Mouse (Mus musculus) kidney, postnatal 0 days (tissue): ENCODE data around the gene Usp44. TPM values are rescaled to one million over a fixed set of nuclear protein-coding genes. Genes with fewer than 3 reads are reported as not detected.
"Not testable (repeated sequence)": the region's sequence is repeated elsewhere in the genome, so short reads cannot be mapped to it uniquely, and the experiment has no call there.

Experiments
- ATAC-seq: fragments of 200-750 bp; cut with Nextera tagmentation; replicated peaks from 2 replicates; pipeline ENCODE4 v1.8.0; 2017; ENCODE audit warnings: low read depth, moderate number of reproducible peaks, moderate TSS enrichment, moderate library complexity; ENCODE audit not compliant: low FRiP score
- DNase-seq: peaks from one replicate; pipeline ENCODE4 v3.0.0-alpha.2; 2016; ENCODE audit warnings: low spot score
- H3K27ac ChIP-seq: fragments of 300-500 bp; sonication (generic); 2 replicates; pipeline ENCODE4 v1.5.1; 2014; ENCODE audit warnings: mild to moderate bottlenecking
- H3K27me3 ChIP-seq: fragments of 300-500 bp; sonication (generic); 2 replicates; pipeline ENCODE4 v1.6.1; 2014; ENCODE audit warnings: low read length, mixed read lengths; ENCODE audit not compliant: insufficient read depth
- H3K36me3 ChIP-seq: fragments of 300-500 bp; sonication (generic); 2 replicates; pipeline ENCODE4 v1.6.1; 2014; ENCODE audit warnings: low read length, mixed read lengths; ENCODE audit not compliant: insufficient read depth
- H3K4me1 ChIP-seq: fragments of 300-500 bp; sonication (generic); replicated peaks from 2 replicates; pipeline ENCODE4 v1.6.1; 2014; ENCODE audit warnings: antibody characterized with exemption, low read length, mixed read lengths; ENCODE audit not compliant: insufficient read depth
- H3K4me2 ChIP-seq: fragments of 300-500 bp; sonication (generic); 2 replicates; pipeline ENCODE4 v1.6.1; 2014; ENCODE audit warnings: mild to moderate bottlenecking, low read length, moderate library complexity, mixed read lengths
- H3K4me3 ChIP-seq: fragments of 300-500 bp; sonication (generic); replicated peaks from 2 replicates; pipeline ENCODE4 v1.5.1; 2014; ENCODE audit warnings: low read depth, low read length
- H3K9ac ChIP-seq: fragments of 300-500 bp; sonication (generic); 2 replicates; pipeline ENCODE4 v1.6.1; 2014; ENCODE audit warnings: low read depth, low read length
- H3K9me3 ChIP-seq: fragments of 300-500 bp; sonication (generic); replicated peaks from 2 replicates; pipeline ENCODE4 v1.6.1; 2016; ENCODE audit warnings: low read length, inconsistent platforms, mixed read lengths
- CTCF ChIP-seq: IDR thresholded peaks from 2 replicates; pipeline ENCODE4 v1.5.1; 2016; ENCODE audit warnings: antibody characterized with exemption, low read depth, mild to moderate bottlenecking, moderate library complexity
- WGBS: fragments of 180-500 bp; shearing (Covaris S2); extraction: QIAGEN DNeasy Blood & Tissue Kit; methylation state at CpG from one replicate; pipeline ENCODE4 v1.1.7; 2014; 5-methylcytosine and 5-hydroxymethylcytosine counted together
- polyA plus RNA-seq: library from polyadenylated mRNA; unstranded; fragments of >200 nt; fragmentation: Nextera tagmentation; extraction: Ambion mirVana; gene quantifications from 2 replicates; pipeline ENCODE4 v1.2.1, GENCODE M21; 2015

Usp44 gene
- polyA plus RNA-seq, 1 experiment from 2014 or later, result 0.18 TPM

DNA sequence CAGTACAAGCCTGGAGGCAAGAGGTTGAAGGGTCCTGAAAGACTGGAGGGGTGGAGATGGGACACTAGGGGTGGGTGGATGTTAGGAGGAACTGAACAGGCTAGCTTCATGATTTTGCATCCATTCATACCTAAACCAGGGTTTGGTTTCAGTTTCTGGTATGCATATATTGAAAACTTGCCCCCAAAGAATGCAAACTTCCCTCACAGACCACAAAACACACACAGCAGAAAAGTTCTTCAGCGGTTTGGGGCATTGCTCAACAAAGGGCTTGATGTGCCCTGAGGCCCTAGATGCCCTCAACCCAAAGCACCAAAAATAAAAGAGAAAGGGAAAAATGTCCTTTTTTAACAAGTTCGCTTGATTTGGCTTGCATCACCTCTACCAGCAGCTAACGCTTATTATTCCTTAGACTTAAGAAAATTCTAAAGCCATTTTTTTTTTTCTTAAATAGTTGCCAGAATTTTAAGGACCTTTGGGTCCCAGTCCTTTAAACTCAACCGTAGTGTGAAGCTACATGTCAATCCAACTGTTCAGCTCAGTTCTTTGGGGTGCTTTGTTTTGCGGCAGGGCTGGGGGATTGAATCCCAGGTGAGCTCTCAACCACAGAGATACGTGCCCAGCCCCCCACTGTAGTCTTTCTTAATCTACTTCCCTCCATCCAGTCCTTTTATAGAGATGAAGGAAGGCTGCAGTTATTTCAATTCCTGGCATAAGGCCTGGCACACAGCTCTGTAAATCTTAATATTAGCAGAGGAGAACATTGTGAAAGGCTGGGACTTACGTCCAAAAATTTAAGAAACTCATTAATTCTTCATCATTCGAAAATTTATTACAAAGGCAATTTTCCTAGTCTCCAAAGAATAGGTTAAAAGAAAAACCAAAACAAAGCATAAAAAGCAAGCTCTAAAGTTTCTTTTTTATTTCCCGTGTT, 1.2 kb upstream of the Usp44 start:
- no peak for DNase-seq
- WGBS, result 52% methylated on average over 9 of the region's 9 CpGs
- H3K27ac ChIP-seq, result no peak overlapping the region
- H3K36me3 ChIP-seq, result no peaks in the 10 kb centered on the region
- H3K4me2 ChIP-seq, result no peak overlapping the region
- no peak for TF ChIP-seq CTCF
- H3K9ac ChIP-seq, result no peak overlapping the region
- H3K4me1 ChIP-seq, result peaks cover 13% of the 10 kb centered on the region
- H3K9me3 ChIP-seq, result no peaks in the 10 kb centered on the region
- no peak for ATAC-seq
- no peak overlapping the region for H3K4me3 ChIP-seq
- H3K27me3 ChIP-seq, result peaks cover 39% of the 10 kb centered on the region

DNA sequence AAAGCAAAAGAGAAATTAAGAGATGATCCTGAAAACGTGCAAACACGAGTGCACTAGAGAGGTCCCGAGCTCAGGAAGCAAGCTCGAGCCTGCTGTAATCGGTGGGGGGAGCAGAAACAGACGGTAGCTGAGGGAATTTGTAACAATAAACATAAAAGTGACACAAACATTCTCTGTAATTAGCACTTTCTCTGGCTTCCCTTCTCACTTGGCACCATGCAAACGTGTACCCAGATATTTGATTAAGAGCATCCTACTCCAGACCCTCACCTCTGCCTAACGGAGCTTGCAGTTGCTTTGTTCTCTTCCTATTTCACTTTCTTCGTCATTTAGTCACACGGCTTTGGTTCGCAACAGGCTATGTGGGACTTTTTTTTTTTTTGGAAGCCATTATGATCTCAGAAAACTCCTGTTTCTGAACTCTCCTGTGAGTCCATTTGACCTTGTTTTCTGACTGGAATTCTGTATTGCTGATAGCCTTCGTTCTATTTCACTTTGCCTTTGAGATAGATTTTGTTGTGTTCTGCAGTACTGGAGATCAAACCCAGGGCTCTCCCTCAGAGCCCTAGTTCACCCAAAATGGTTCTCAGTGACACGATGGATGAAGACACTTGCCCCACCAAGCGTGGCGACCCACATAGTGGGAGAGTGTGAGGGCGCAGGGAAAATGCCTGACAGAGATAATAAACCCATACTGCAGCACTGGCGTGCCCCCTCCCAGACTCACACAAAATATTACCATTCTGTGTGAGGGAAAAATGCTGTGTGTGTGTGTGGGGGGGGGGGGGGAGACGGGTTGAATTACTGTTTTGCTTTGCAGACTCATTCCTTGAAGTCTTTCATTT, 597 bp downstream of the Usp44 start:
- DNase-seq, result peak; percentile 10
- ATAC-seq, result no peak
- Histone ChIP-seq H3K27me3 (peaks cover 39% of the 10 kb centered on the region), H3K9me3 (no peaks in the 10 kb centered on the region), H3K4me2 (peak overlapping the region; percentile 39), H3K9ac (no peak overlapping the region), H3K27ac (no peak overlapping the region), H3K4me3 (peak overlapping the region; percentile 3; the same call in 1 of the 2 replicates), H3K36me3 (no peaks in the 10 kb centered on the region), H3K4me1 (peaks cover 13% of the 10 kb centered on the region)
- no peak for TF ChIP-seq CTCF
- 4% methylated on average over 18 of the region's 18 CpGs for WGBS

DNA sequence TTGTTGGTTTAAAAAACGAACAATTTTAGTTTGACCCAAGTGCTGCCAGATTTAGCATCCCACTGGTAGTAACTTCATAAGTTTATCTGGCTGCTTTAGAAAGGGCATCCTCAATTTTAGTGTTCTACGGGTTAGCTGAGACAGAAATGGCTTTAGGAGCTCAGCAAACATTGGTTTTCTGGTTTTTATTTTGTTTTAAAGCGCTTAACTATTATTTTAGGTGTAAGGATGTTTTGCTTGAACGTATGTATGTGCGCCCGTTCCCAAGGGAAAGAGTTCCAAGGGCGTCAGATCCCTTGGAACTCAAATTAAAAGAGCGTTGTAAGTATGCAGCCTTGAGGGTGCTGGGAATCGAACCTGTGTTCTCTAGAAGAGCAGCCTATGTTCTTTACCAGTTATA, 1.5 kb downstream of the Usp44 start:
- TF ChIP-seq CTCF, result no peak
- peaks cover 13% of the 10 kb centered on the region for H3K4me1 ChIP-seq
- no peak overlapping the region for H3K4me3 ChIP-seq
- H3K9me3 ChIP-seq, result no peaks in the 10 kb centered on the region
- no peak overlapping the region for H3K9ac ChIP-seq
- H3K27ac ChIP-seq, result no peak overlapping the region
- H3K4me2 ChIP-seq, result no peak overlapping the region
- peaks cover 39% of the 10 kb centered on the region for H3K27me3 ChIP-seq
- DNase-seq (no peak), ATAC-seq (no peak)
- 40% methylated on average over 9 of the region's 9 CpGs for WGBS
- no peaks in the 10 kb centered on the region for H3K36me3 ChIP-seq

DNA sequence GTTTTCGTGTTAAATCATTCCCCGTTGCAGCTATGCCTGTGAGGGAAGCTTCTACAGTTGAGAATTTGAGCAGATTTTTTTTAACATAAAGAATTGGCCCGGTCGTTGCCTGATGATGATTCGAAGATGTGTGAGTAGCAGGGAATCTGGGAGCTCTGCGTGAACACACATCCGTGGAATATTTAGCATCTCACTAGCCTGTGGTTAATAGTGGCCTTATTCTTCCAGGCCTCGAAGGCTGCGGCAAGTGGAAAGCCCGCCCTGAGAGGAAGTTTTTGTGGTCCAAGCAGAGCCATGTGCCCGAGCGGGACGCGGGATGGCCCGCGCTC, 2.0 kb downstream of the Usp44 start:
- peak overlapping the region; percentile 96 for H3K4me2 ChIP-seq
- no peak for TF ChIP-seq CTCF
- ATAC-seq, result no peak
- peaks cover 13% of the 10 kb centered on the region for H3K4me1 ChIP-seq
- no peaks in the 10 kb centered on the region for H3K36me3 ChIP-seq
- H3K9me3 ChIP-seq, result no peaks in the 10 kb centered on the region
- no peak for DNase-seq
- no peak overlapping the region for H3K27ac ChIP-seq
- H3K27me3 ChIP-seq, result peaks cover 39% of the 10 kb centered on the region
- peak overlapping the region; percentile 37; the same call in 1 of the 2 replicates for H3K9ac ChIP-seq
- peak overlapping the region; percentile 60 for H3K4me3 ChIP-seq
- WGBS, result 3% methylated on average over 16 of the region's 16 CpGs

DNA sequence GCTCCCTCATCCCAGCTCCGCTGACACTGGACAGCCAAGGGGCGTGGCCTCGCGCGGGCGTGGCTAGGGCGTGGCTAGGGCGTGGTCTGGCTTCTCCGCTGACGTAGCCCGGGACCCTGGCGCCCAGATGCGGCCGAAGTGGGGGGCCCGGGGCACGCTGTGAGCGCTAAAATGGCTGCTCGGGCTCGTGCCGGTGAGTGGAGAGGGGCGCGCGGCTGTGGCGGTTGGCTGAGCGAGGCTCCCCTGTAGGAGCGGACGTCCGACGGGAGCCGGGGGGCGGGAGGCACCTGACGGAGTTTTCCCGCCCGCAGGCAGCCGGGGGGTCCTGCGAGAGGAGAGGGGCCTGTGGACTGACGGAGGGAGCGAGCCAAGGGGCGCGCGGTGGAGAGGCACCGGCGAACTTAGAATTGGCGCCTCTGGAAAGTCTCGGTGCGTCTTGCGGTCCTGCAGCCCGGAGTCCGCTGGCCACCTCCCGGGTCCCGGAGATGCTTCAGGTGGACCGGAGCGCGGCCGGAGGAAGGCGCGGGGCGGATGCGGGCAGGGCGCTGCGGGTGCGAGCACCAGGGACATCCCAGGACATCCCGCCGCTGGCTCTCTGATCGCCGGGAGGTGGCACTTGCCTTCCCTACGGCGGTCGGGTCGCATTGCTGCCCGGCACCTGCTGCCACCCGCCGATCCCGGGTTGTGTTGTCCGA, 2.5 kb downstream of the Usp44 start:
- Histone ChIP-seq H3K4me1 (peaks cover 13% of the 10 kb centered on the region), H3K9ac (peak overlapping the region; percentile 37; the same call in 1 of the 2 replicates), H3K9me3 (no peaks in the 10 kb centered on the region), H3K27ac (no peak overlapping the region), H3K4me3 (peak overlapping the region; percentile 60), H3K4me2 (peak overlapping the region; percentile 96), H3K27me3 (peaks cover 39% of the 10 kb centered on the region), H3K36me3 (no peaks in the 10 kb centered on the region)
- peak; percentile 85 for ATAC-seq
- peak; percentile 65 for DNase-seq
- under 1% methylated on average over 72 of the region's 75 CpGs for WGBS
- TF ChIP-seq CTCF, result peak; percentile 9; the same call in 1 of the 2 replicates

DNA sequence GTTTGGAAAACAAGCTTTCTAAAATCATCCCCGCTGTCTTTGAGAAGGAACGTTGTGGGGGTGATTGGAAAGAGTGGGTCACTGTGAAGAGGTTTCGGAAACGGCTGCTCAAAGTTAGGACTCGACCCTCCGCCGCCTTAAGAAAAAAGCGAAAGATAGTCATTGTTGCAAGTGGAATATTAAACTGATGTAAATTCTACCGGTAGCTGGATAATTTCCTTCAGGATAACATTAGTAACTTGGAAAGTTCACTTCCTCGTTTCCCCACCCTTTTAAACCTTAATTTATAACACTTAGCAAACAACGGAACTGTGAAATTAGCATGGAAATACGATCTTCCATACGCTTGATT, 3.0 kb downstream of the Usp44 start:
- peaks cover 13% of the 10 kb centered on the region for H3K4me1 ChIP-seq
- H3K27me3 ChIP-seq, result peaks cover 39% of the 10 kb centered on the region
- H3K27ac ChIP-seq, result no peak overlapping the region
- no peak overlapping the region for H3K9ac ChIP-seq
- 3% methylated on average over 13 of the region's 13 CpGs for WGBS
- DNase-seq (peak; percentile 9), ATAC-seq (no peak)
- peak overlapping the region; percentile 96 for H3K4me2 ChIP-seq
- no peaks in the 10 kb centered on the region for H3K36me3 ChIP-seq
- TF ChIP-seq CTCF, result no peak
- peak overlapping the region; percentile 60 for H3K4me3 ChIP-seq
- H3K9me3 ChIP-seq, result no peaks in the 10 kb centered on the region

DNA sequence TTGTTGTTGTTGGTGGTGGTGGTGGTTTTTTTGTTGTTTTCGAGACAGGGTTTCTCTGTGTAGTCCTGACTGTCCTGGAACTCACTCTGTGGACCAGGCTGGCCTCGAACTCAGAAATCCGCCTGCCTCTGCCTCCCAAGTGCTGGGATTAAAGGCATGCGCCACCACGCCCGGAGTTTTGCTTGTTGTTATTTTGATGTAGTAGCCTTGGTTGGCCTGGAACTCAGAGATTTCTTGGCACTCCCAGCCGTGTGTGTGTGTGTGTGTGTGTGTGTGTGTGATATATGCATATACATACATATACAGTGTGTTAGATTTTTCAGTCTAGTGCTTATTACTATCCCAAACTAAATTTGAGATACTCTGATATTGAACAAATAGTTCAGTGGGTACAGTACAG, 3.8 kb downstream of the Usp44 start:
- not testable (repeated sequence) for H3K36me3 ChIP-seq, H3K9ac ChIP-seq, H3K4me3 ChIP-seq, H3K9me3 ChIP-seq, DNase-seq, H3K27ac ChIP-seq, H3K4me2 ChIP-seq, ATAC-seq
- peaks cover 13% of the 10 kb centered on the region for H3K4me1 ChIP-seq
- peaks cover 33% of the 10 kb centered on the region for H3K27me3 ChIP-seq
- 92% methylated on average over 7 of the region's 7 CpGs for WGBS
